Mouse (Mus musculus): ENCODE measurements around the gene Dlgap3.

- TF ChIP-seq POLR2A (IDR thresholded peaks at IDR 0.05; ENCODE audit: borderline replicate concordance, control insufficient read depth, low read depth, low read length), result no peak
- TF ChIP-seq CTCF (IDR thresholded peaks at IDR 0.05; ENCODE audit: control insufficient read depth, insufficient read depth, low read length), result no peak
Measured at GRCm38 (mm10) chr4:127215799-127216198, 46.8 kb downstream of the Dlgap3 start.

All from bone marrow, adult 2 months (tissue).